Mouse (Mus musculus) embryo, embryonic 10 days (tissue): Measurements from ENCODE around the gene Pcgf1.

Experiments used
- DNase-seq: peaks from one replicate; pipeline ENCODE4 v3.0.0-alpha.2; 2015; ENCODE audit warnings: low spot score

Pcgf1 gene

DNA sequence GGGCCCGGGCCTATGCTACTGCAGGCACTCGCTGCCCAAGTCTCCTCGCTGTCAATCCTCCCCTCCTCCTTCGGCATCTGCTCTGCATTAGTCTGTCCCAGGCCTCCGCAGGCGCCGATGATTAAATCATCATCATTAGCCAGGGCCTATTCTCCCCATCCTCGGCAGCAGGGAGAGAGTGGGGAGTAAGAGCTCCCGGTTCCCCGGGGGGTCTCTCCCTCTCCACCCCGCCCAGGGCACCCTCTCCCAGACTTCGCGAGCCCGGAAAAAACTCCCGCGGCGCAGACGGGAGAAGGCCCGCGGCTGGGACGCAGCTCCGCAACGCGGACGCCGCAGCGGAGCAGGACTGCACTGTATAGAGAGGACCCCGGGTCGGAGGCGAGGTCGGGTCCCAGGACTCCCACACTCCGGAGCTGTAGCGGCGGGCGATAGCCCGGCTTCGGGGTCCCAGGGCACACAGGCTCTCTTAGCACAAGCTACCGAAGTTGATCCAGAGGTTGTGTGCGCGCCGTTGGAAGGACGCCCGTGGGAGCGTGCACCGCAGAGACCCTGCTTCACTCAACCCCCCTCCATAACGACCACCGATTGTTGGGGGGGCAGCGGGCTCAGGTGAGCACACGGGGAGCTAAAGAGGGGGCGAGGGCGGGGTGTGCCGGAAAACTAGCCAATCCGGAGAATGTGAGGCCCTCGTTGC is at the start of gene Pcgf1:
Pcgf1 (plus strand) TSS at position 240 of the 694 bp plus-strand sequence.
- DNase-seq, result peak; percentile 78

DNA sequence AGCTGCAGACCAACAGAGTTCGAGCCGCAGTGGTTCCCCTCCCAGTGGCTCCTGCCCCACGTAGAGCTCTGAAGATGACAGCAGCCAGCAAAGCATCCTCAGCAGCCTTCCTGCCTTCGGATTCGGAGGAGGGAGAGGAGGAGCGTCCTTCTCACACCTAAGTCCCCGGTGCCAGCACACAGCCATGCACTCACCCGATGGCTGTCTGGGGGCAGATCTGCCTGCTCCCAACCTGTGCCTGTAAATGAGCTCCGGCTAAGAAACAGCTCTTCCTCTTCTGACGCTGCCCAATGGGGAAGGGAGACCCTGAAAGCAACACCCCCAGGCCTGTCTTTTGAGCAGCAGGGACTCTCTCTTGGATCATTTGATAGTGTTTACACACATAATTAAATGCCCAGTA is 47.9 kb upstream of the Pcgf1 start:
- DNase-seq, result no peak

DNA sequence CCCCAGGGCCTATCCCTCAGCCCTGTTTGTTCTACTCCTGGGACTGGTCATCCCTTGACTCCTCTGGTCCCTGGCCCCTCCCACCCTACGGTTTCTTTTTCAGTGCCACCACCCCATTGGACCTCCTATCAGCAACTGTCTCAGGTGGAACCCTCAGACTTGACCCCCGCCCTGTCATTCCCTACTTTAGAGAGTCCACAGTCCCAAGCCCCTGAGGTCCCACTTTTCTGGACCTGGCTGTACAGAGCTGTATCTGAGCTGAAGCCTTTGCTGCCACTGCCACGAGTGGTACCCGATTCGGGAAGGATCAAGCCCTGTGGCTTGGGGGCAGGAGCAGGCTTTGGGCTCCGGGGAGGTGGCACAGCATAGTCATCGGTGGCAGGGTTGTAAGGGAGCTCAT is 46.6 kb upstream of the Pcgf1 start:
- no peak for DNase-seq

DNA sequence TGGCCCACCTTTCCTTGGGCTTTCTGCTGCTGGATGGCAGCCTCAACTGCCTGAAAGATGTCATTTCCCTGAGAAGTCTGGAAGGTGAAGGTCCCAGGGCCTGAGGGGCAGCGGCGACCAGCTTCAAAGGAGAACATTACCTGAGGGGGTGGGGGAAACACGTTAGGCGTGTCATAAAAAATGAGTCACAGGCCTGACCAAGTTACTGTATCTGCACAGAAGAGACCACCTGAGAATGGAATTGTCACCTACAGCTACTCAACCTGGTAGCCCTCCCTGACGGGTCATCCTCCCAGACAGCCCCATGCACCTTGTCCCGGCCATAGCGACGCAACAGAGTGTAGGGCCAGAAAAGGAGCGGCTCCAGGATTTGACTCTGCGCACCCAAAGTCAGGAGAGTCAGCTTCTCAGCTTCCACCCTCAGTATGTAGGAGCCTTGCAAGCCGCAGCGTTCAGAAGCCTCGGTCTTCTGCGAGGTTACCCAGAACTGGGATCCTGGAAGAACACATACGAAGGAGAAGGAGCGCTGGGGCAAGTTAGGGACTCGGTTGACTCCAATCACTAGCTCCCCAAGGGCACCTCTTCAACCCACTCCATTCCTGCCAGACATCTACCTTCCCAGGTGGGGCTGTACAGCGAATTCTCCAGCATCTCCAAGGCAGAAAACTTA is 45.6 kb upstream of the Pcgf1 start:
- DNase-seq, result no peak

- peak; percentile 79 for DNase-seq
Measured at GRCm38 (mm10) chr6:83032769-83033191, 44.9 kb upstream of the Pcgf1 start.

- DNase-seq, result peak; percentile 86
Measured at GRCm38 (mm10) chr6:83033249-83034185, 44.2 kb upstream of the Pcgf1 start, which contains the start of the genes Dok1 and Loxl3. Gene Dok1 (minus strand): TSS chr6:83033471. Gene Loxl3 (plus strand): TSS chr6:83034173.

DNA sequence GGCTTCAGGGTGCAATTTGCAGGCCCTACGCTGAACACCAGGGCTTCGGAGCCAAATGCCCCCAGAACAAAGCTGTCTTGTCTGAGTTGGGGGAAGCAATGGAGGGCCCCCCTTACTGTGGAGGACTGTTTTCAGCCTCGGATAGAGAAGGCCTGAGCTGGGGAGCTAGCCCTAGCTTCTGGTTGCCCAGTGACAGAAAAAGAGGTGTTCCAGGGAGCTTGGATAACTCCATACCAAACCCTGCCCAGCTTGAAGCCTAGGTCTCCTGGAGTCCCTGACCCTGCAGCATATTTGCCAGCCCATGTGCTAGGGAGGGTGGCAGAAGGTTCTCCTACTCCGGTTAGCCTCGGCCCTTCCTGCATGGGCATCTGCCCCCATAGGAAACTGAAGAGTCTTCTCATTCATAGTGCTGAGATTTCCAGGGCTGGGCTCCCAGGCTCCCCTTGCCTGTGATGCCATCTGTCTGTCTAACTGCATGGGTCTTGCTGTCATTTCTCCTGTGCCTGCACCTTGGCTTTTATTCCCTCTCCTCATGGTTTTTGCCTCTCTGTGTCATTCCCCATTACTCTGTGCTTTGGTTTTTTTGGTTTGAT is 43.1 kb upstream of the Pcgf1 start:
- DNase-seq, result no peak

- no peak for DNase-seq
Measured at GRCm38 (mm10) chr6:83037188-83037587, 40.5 kb upstream of the Pcgf1 start.

DNA sequence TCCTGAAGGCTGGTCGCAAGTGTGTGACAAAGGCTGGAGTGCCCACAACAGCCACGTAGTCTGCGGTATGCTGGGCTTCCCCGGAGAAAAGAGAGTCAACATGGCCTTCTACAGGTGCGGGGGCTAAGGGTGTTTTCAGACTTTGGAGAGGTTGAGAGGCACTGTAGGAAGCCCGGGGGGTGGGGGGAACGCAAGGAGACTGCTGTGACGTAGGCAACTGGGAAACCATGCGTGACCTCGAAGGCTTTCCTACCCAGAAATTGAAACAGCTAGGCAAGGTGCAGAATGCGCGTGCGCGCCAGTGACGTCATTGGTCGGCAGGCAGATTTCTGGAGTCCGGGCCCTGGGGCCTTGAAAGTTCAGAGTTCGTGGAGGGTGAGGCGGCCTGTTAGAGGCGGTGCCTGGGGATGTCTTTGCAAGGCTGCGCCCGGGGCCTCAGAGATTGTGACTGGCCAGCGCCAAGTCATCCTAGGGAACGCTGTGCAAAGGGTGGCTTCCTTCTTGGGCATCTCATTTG is 39.1 kb upstream of the Pcgf1 start:
- peak; percentile 93 for DNase-seq

DNA sequence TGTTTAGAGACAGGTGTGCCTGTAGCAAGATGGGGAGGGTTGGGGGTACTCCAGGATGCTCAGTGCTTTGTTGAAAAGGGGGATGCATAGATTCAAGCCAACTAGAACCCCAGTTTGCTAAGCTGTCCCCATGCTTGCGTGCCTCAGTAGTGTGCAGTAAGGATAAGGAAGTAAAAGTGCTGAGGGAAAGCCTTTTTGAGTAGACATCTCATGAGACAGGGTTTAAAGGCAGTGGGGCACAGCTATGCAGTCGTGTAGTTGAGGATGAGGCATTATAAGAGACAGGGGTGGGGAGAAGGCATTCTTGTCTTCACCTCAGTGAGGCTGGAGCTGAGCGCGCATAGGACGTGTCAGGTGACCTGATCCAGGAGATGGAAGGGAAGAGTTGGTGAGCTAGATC is 37.1 kb upstream of the Pcgf1 start:
- DNase-seq, result no peak

DNA sequence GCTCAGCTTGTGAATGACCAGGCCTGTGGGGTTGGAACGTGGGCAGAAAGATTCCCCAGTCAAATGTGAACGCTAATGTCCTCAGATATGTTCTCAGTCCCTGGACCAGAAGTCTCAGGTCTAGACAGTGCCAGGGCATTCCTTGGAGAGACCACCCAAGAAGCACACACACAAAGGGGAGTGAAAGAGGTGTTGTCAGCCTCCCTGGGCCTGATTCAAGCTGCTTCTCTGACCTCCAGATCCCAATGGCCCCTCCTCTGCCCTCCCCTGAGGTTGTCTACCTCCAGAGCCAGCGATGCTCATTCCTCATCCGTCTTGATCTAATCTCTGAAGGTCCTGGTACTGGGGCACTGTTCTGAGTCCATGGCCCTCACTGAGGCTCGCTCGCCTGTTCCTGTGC is 34.1 kb upstream of the Pcgf1 start:
- DNase-seq, result no peak

DNA sequence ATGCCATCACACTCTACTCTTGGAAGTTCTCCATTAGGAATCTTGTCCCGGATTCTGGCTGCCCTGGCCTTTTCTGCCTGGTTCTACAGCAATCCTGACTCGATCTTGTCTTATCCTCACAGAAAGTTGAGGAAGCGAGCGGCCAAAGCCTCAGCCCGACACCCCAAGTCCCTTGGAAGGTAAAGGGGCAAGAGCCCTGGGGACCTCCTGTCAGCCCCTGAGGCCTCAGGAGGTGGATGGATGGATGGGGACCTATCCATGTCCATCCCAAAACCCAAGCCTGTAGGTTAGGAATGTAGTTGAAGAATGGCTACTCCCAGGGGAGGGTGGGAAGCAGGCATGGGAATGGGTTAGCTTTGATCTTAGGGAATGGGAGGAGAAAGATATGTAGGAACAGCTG is 33.7 kb upstream of the Pcgf1 start:
- DNase-seq, result no peak

DNA sequence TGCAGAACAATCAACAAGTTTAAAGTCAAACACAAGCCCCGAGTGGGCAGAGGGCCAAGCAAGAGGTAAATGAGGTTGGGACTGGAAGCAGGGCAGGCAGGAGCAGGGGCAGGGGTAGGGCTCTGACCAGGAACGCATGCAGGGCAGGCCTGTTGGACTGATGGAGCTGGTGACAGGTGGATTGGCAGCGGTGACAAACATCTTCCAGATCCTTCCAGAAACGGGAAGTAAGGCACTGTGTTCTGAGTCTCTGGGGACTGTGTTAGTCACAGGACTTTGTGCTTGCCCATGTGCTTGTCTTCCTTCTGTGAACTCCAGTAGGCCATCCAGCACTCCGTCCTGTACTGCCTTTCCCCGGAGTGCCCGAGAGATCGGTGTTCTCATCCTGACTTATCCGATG is 32.9 kb upstream of the Pcgf1 start:
- no peak for DNase-seq

DNA sequence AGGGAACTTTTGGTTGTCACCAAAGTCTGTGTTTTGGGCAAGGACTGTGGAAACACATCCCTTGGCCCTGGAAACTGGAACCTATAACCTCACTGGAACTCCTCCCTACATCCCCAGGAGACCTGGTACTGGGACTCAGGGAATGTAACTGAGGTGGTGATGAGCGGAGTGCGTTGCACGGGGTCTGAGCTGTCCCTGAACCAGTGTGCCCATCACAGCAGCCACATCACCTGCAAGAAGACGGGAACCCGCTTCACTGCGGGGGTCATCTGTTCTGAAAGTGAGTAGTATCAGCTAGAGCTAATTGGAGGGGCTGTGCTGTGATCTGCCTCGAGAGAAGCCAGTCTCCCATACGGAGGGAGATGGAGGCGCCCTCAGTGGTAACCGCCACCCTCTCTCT is 28.3 kb upstream of the Pcgf1 start:
- DNase-seq, result no peak

DNA sequence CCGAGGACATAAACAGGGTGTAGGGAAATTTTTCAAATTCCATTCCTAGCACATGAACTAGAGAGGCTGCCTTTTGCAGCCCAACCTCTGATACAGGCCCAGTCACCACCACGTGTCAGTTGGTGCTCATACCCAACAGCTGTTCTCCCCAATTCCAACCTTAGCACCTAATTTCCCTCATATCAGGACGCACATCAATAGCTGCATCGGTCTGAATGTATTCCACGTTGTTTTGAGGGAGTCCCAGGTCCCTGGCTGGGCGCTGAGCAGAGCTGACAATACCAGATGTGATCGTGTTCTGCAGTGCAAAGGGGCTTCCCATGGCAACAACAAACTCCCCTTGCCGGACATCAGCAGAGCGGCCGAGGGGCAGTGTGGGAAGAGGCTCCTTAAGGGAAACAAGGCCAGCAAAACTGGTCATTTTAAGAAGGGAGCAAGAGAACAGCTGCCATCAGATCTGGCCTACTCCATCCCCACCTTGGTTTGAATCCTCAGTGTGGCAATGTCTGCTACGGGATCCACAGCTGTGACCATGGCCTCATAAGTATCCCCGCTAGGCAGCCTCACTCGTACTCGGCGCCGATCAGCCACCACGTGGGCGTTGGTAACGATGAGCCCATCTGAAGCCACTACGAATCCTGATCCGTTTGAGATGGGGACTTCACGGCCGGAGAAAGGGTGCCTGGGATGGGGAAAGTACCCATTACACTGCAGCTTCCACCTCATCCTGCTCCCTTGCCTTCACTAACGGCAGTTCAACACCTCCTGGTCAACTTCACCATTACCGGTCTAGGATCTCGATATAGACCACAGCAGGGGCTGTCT is 24.3 kb upstream of the Pcgf1 start:
- DNase-seq, result peak; percentile 70

DNA sequence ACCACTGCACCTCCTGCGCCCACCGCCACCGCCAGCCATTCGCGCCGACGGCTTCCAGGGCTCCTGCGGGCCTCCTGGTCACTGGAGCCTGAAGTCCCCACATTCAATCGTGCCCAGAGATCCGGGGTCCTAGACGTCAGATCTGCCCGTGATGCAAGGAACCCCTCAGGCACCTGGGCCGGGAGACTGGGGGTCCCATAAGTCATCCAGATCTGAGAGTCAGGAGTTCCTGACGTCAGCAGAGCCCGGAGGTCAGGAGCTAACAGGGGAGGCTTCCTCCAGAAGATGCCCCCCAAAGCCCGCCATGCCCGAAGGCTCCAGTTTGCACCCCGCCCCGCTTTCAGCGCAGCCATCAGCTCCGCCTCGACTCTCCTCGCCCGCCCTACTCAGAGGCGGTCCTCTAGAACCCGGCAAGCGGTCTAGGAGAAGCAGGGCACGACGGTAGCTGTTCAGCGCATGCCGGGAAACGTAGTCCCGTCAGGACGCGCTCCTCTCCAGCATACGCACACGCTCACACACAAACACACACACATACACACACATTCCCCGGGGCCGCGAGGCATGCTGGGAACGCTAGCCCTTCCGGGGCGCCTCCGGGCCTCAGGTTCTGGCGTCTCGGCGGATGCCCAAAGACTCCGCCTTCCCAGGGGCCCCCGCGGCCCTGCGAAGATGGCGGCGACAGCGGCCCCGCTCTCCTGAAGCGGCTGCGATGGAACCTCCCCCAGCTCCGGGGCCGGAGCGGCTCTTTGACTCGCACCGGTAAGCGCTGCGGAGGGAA is 23.4 kb upstream of the Pcgf1 start, which contains the start of gene Aup1:
Aup1 (plus strand) TSS at position 448 of the 778 bp plus-strand sequence.
- peak; percentile 99 for DNase-seq

DNA sequence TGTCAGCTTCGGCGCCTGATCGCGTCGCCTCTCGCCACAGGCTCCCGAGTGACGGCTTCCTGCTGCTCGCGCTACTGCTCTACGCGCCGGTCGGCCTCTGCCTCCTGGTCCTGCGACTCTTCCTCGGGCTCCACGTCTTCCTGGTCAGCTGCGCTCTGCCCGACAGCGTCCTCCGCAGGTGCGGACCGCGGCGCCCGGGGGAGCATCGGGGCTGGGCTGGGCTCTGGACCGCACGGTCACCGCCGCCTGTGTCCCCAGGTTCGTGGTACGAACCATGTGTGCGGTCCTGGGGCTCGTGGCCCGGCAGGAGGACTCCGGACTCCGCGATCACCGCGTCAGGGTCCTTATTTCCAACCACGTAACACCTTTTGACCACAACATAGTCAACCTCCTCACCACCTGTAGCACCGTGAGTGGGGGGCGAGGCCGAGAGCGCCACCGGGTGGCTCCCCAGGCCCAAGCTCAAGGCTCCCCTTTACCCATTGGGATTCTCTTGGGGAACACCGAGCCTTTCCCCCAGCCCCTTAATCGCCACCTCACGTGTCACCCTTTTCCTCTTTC is 22.7 kb upstream of the Pcgf1 start, which contains the start of gene Htra2:
Htra2 (minus strand) TSS at position 403 of the 561 bp plus-strand sequence.
- DNase-seq, result peak; percentile 50

DNA sequence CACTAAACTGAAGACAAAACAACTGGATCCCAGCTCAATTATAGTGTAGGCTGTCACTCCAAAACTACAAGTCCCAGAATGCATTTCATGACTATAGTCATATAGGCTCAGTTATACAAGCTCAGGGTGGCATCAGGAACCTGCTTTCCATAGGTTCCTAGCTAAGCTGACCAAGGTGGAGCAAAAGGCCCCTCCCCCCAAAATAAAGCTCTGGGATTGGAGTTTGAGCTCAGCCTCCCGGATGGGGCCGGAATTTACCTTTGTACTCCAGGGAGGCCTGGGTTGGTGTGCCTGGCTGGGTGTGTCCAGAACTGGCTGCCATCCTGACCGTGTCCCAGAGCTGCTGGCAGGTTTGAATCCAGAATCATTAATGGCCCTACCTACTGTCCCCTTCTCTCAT is 19.9 kb upstream of the Pcgf1 start, which contains the start of gene Dqx1:
Dqx1 (plus strand) TSS at position 55 of the 400 bp plus-strand sequence.
- no peak for DNase-seq

DNA sequence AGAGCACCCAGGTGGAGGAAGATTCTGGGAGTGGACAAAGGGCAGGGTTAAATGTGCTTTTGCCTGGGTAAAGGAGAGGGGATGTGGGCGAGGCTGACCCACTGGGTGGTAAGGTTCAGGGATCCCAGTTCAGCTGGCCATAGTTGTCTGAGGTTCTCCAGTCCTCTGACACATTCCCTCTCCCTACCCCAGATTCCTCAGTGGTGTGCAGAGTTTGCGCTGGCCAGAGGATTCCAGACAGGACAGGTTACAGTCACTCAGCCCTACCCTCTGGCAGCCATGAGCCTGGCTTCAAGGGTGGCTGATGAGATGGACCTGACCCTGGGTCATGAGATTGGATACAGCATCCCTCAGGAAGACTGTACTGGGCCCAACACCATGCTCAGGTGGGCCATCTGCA is 18.9 kb upstream of the Pcgf1 start:
- DNase-seq, result no peak

DNA sequence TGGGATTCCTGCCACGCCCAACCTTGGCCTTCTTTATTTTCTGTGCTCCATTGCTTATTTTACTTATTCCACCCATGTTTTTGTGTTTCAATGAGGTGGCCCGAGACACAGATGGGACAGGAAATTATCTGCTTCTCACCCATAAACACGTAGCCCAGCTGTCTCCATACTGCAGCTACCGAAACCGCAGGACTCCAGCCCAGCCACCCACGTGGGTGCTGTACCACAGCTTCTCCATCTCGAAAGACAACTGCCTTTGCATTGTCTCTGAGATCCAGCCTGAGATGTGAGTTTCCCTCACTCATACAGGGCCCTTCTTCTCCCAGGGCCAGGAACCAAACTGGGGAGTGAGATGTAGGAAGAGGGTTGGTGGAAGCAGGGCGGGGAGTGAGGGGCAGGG is 11.7 kb upstream of the Pcgf1 start:
- no peak for DNase-seq
